Comparison of ENCODE assay signal across 18 mouse cellular contexts in the genomic region with DNA sequence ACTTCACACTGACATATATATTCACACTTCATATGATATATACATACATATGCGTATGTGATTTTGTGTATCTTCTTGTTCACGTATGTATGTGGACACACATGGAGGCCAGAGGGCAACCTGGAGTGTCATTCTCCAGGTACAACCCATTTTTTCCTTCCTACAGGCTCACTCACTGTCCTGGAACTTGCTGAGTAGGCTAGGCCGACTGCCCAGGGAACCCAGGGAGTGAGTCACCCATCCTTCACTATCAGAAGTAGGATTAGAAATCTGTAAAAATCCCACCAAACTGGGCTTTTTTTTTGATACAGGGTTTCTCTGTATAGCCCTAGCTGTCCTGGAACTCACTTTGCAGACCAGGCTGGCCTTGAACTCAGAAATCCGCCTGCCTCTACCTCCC. TPM values are rescaled to one million over a fixed set of nuclear protein-coding genes. Genes with fewer than 3 reads are reported as not detected.
"Had no signal": no experiment of that assay in that cellular context is flagged by ENCODE, and none has a peak within 500 bp of the region (broad histone marks: within the 10 kb centered on the region; RNA-seq: fewer than 3 reads in every experiment).

No protein-coding gene starts in this region.

- H3K9ac ChIP-seq: lung, embryonic 14.5 days; midbrain, embryonic 13.5 days; midbrain, embryonic 15.5 days; neural tube, embryonic 12.5 days had no signal

- H3K4me3 ChIP-seq: megakaryocyte, embryonic 14.5 days; midbrain, embryonic 13.5 days; midbrain, embryonic 15.5 days; neural tube, embryonic 12.5 days had no signal

- H3K27me3 ChIP-seq: neural tube, embryonic 12.5 days had no signal

- H3K27ac ChIP-seq: midbrain, embryonic 13.5 days; midbrain, embryonic 15.5 days; neural tube, embryonic 12.5 days had no signal

- DNase-seq: lung, adult 18-20 months; lung, embryonic 14.5 days; lung, postnatal 10 days; lung, postnatal 4 days; retina, postnatal 1 day; right cerebral cortex, adult 18-20 months; right cerebral cortex, postnatal 25 days; right cerebral cortex, postnatal 4 days; spleen, adult 18-20 months; thymus, adult 18-20 months; thymus, postnatal 14 days; thymus, postnatal 36 days had no signal

- ATAC-seq: midbrain, embryonic 13.5 days; midbrain, embryonic 15.5 days had no signal

- H3K36me3 ChIP-seq: midbrain, embryonic 13.5 days; midbrain, embryonic 15.5 days; neural tube, embryonic 12.5 days had no signal

RNA-seq across cellular contexts. Expression of a gene that starts 3.4 kb away (rescaled TPM):
- total RNA-seq: monocyte, adult 5-6 weeks; neutrophil, adult 5-6 weeks had no signal
